Mouse (Mus musculus): Measurements from ENCODE around the gene Stk33. TPM values are rescaled to one million over a fixed set of nuclear protein-coding genes. Genes with fewer than 3 reads are reported as not detected.

Stk33 gene
- total RNA-seq, 1 experiment: 0.31 TPM

GRCm38 (mm10) chr7:109347241-109347640 lies 91.6 kb downstream of the Stk33 start:
- Histone ChIP-seq H3K27ac (ENCODE audit: insufficient read depth, low read depth, low read length, poor library complexity, severe bottlenecking) (no peak overlapping the region), H3K9ac (ENCODE audit: insufficient read depth, low read depth, low read length, poor library complexity, severe bottlenecking) (no peak overlapping the region), H3K36me3 (ENCODE audit: control insufficient read depth, insufficient read depth, low read length, poor library complexity, severe bottlenecking) (no peaks in the 10 kb centered on the region), H3K9me3 (ENCODE audit: control insufficient read depth, insufficient read depth, low read depth, low read length) (no peaks in the 10 kb centered on the region), H3K4me1 (ENCODE audit: control insufficient read depth in 2 of 2, insufficient read depth in 2 of 2, low read length in 2 of 2, poor library complexity in 1 of 2) (no peaks in the 10 kb centered on the region), H3K4me3 (ENCODE audit: insufficient read depth in 1 of 2, low read depth in 1 of 2, low read length in 2 of 2, poor library complexity in 1 of 2, severe bottlenecking in 1 of 2) (no peak overlapping the region)
- TF ChIP-seq ZC3H11A (IDR thresholded peaks at IDR 0.05; ENCODE audit: borderline replicate concordance, low read depth, low read length): no peak
- no peak for TF ChIP-seq MAFK (IDR thresholded peaks at IDR 0.05; ENCODE audit: insufficient read depth, low read depth, low read length)
- no peak for TF ChIP-seq ZNF384 (IDR thresholded peaks at IDR 0.05; ENCODE audit: low read depth, low read length)
- no peak for TF ChIP-seq CHD2 (IDR thresholded peaks at IDR 0.05; ENCODE audit: low read depth, low read length)
- TF ChIP-seq HCFC1 (IDR thresholded peaks at IDR 0.05; ENCODE audit: borderline replicate concordance, insufficient read depth, low read length): no peak
- in situ Hi-C loops (cut with MboI; ENCODE audit: low sequenced_read_pairs in 2 of 2, unreplicated experiment in 2 of 2): no loop called here
- DNase-seq (ENCODE audit: low read depth, low spot score): no peak

- no peak for DNase-seq (ENCODE audit: low read depth, low spot score)
- in situ Hi-C loops (cut with MboI; ENCODE audit: low sequenced_read_pairs in 2 of 2, unreplicated experiment in 2 of 2): no loop called here
- no peaks in the 10 kb centered on the region for H3K4me1 ChIP-seq (ENCODE audit: control insufficient read depth in 2 of 2, insufficient read depth in 2 of 2, low read length in 2 of 2, poor library complexity in 1 of 2)
- no peaks in the 10 kb centered on the region for H3K36me3 ChIP-seq (ENCODE audit: control insufficient read depth, insufficient read depth, low read length, poor library complexity, severe bottlenecking)
- H3K9me3 ChIP-seq (ENCODE audit: control insufficient read depth, insufficient read depth, low read depth, low read length): no peaks in the 10 kb centered on the region
- no peak for TF ChIP-seq CHD2 (IDR thresholded peaks at IDR 0.05; ENCODE audit: low read depth, low read length)
- TF ChIP-seq ZC3H11A (IDR thresholded peaks at IDR 0.05; ENCODE audit: borderline replicate concordance, low read depth, low read length): no peak
- no peak for TF ChIP-seq ZNF384 (IDR thresholded peaks at IDR 0.05; ENCODE audit: low read depth, low read length)
- TF ChIP-seq HCFC1 (IDR thresholded peaks at IDR 0.05; ENCODE audit: borderline replicate concordance, insufficient read depth, low read length): no peak
- no peak for TF ChIP-seq MAFK (IDR thresholded peaks at IDR 0.05; ENCODE audit: insufficient read depth, low read depth, low read length)
- no peak overlapping the region for H3K4me3 ChIP-seq (ENCODE audit: insufficient read depth in 1 of 2, low read depth in 1 of 2, low read length in 2 of 2, poor library complexity in 1 of 2, severe bottlenecking in 1 of 2)
- H3K9ac ChIP-seq (ENCODE audit: insufficient read depth, low read depth, low read length, poor library complexity, severe bottlenecking): no peak overlapping the region
- no peak overlapping the region for H3K27ac ChIP-seq (ENCODE audit: insufficient read depth, low read depth, low read length, poor library complexity, severe bottlenecking)
Measured at GRCm38 (mm10) chr7:109331722-109332121, 107.2 kb downstream of the Stk33 start.

GRCm38 (mm10) chr7:109328772-109329171 lies 110.1 kb downstream of the Stk33 start:
- no peak for DNase-seq (ENCODE audit: low read depth, low spot score)
- Histone ChIP-seq H3K4me1 (ENCODE audit: control insufficient read depth in 2 of 2, insufficient read depth in 2 of 2, low read length in 2 of 2, poor library complexity in 1 of 2) (no peaks in the 10 kb centered on the region), H3K27ac (ENCODE audit: insufficient read depth, low read depth, low read length, poor library complexity, severe bottlenecking) (no peak overlapping the region), H3K9ac (ENCODE audit: insufficient read depth, low read depth, low read length, poor library complexity, severe bottlenecking) (no peak overlapping the region), H3K9me3 (ENCODE audit: control insufficient read depth, insufficient read depth, low read depth, low read length) (no peaks in the 10 kb centered on the region), H3K36me3 (ENCODE audit: control insufficient read depth, insufficient read depth, low read length, poor library complexity, severe bottlenecking) (no peaks in the 10 kb centered on the region), H3K4me3 (ENCODE audit: insufficient read depth in 1 of 2, low read depth in 1 of 2, low read length in 2 of 2, poor library complexity in 1 of 2, severe bottlenecking in 1 of 2) (no peak overlapping the region)
- in situ Hi-C loops (cut with MboI; ENCODE audit: low sequenced_read_pairs in 2 of 2, unreplicated experiment in 2 of 2): no loop called here
- TF ChIP-seq HCFC1 (IDR thresholded peaks at IDR 0.05; ENCODE audit: borderline replicate concordance, insufficient read depth, low read length) (no peak), ZNF384 (IDR thresholded peaks at IDR 0.05; ENCODE audit: low read depth, low read length) (no peak), ZC3H11A (IDR thresholded peaks at IDR 0.05; ENCODE audit: borderline replicate concordance, low read depth, low read length) (no peak), CHD2 (IDR thresholded peaks at IDR 0.05; ENCODE audit: low read depth, low read length) (no peak)

- Histone ChIP-seq H3K9ac (ENCODE audit: insufficient read depth, low read depth, low read length, poor library complexity, severe bottlenecking) (no peak overlapping the region), H3K27ac (ENCODE audit: insufficient read depth, low read depth, low read length, poor library complexity, severe bottlenecking) (no peak overlapping the region), H3K4me3 (ENCODE audit: insufficient read depth in 1 of 2, low read depth in 1 of 2, low read length in 2 of 2, poor library complexity in 1 of 2, severe bottlenecking in 1 of 2) (no peak overlapping the region), H3K36me3 (ENCODE audit: control insufficient read depth, insufficient read depth, low read length, poor library complexity, severe bottlenecking) (no peaks in the 10 kb centered on the region), H3K4me1 (ENCODE audit: control insufficient read depth in 2 of 2, insufficient read depth in 2 of 2, low read length in 2 of 2, poor library complexity in 1 of 2) (no peaks in the 10 kb centered on the region), H3K9me3 (ENCODE audit: control insufficient read depth, insufficient read depth, low read depth, low read length) (no peaks in the 10 kb centered on the region)
- in situ Hi-C loops (cut with MboI; ENCODE audit: low sequenced_read_pairs in 2 of 2, unreplicated experiment in 2 of 2): no loop called here
- DNase-seq (ENCODE audit: low read depth, low spot score): no peak
- TF ChIP-seq ZC3H11A (IDR thresholded peaks at IDR 0.05; ENCODE audit: borderline replicate concordance, low read depth, low read length) (no peak), CHD2 (IDR thresholded peaks at IDR 0.05; ENCODE audit: low read depth, low read length) (no peak), HCFC1 (IDR thresholded peaks at IDR 0.05; ENCODE audit: borderline replicate concordance, insufficient read depth, low read length) (no peak), MAFK (IDR thresholded peaks at IDR 0.05; ENCODE audit: insufficient read depth, low read depth, low read length) (no peak), ZNF384 (IDR thresholded peaks at IDR 0.05; ENCODE audit: low read depth, low read length) (no peak)
Measured at GRCm38 (mm10) chr7:109326813-109327212, 112.1 kb downstream of the Stk33 start.

- TF ChIP-seq HCFC1 (IDR thresholded peaks at IDR 0.05; ENCODE audit: borderline replicate concordance, insufficient read depth, low read length): no peak
- TF ChIP-seq CHD2 (IDR thresholded peaks at IDR 0.05; ENCODE audit: low read depth, low read length): no peak
- no peak for TF ChIP-seq ZC3H11A (IDR thresholded peaks at IDR 0.05; ENCODE audit: borderline replicate concordance, low read depth, low read length)
- no peak for TF ChIP-seq ZNF384 (IDR thresholded peaks at IDR 0.05; ENCODE audit: low read depth, low read length)
- no peak for TF ChIP-seq MAFK (IDR thresholded peaks at IDR 0.05; ENCODE audit: insufficient read depth, low read depth, low read length)
- H3K27ac ChIP-seq (ENCODE audit: insufficient read depth, low read depth, low read length, poor library complexity, severe bottlenecking): no peak overlapping the region
- no peak for DNase-seq (ENCODE audit: low read depth, low spot score)
- in situ Hi-C loops (cut with MboI; ENCODE audit: low sequenced_read_pairs in 2 of 2, unreplicated experiment in 2 of 2): no loop called here
- H3K9ac ChIP-seq (ENCODE audit: insufficient read depth, low read depth, low read length, poor library complexity, severe bottlenecking): no peak overlapping the region
- H3K4me3 ChIP-seq (ENCODE audit: insufficient read depth in 1 of 2, low read depth in 1 of 2, low read length in 2 of 2, poor library complexity in 1 of 2, severe bottlenecking in 1 of 2): no peak overlapping the region
- H3K36me3 ChIP-seq (ENCODE audit: control insufficient read depth, insufficient read depth, low read length, poor library complexity, severe bottlenecking): no peaks in the 10 kb centered on the region
- no peaks in the 10 kb centered on the region for H3K4me1 ChIP-seq (ENCODE audit: control insufficient read depth in 2 of 2, insufficient read depth in 2 of 2, low read length in 2 of 2, poor library complexity in 1 of 2)
- H3K9me3 ChIP-seq (ENCODE audit: control insufficient read depth, insufficient read depth, low read depth, low read length): no peaks in the 10 kb centered on the region
Measured at GRCm38 (mm10) chr7:109325731-109326130, 113.2 kb downstream of the Stk33 start.
